Mouse (Mus musculus): ENCODE measurements around the gene Ralgapa1. TPM values are rescaled to one million over a fixed set of nuclear protein-coding genes. Genes with fewer than 3 reads are reported as not detected.
"Not testable (repeated sequence)": the region's sequence is repeated elsewhere in the genome, so short reads cannot be mapped to it uniquely, and the experiment has no call there.

The Ralgapa1 gene
- polyA plus RNA-seq, 1 experiment, result 6.6 TPM

DNA sequence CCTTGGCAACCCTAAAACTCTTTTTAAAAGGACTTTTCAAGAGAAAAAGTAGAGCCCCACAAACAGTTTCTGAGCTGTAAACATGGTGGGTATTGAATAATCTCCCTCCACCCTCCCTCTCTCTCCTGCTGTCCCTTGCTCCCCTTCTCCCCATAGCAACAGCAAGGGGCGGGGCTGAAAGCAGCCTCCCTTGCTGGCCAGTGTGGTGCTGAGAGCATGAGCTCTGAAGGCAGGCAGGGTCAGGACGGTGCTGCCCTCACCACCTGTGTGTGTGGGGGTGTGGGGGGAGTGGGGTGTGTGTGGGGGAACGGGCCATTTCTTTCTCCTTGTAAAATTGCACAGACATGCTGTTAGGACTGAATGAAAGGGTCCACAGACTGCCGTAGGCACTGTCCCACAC, 213.1 kb downstream of the Ralgapa1 start:
- Histone ChIP-seq H3K4me1 (peaks cover 33% of the 10 kb centered on the region), H3K27me3 (replicated peaks) (no peaks in the 10 kb centered on the region), H3K36me3 (replicated peaks; ENCODE audit: low read length) (peaks cover 42% of the 10 kb centered on the region), H3K4me3 (replicated peaks) (no peak overlapping the region), H3K9me3 (no peaks in the 10 kb centered on the region)
- TF ChIP-seq GATA1 (IDR thresholded peaks at IDR 0.05; ENCODE audit: borderline replicate concordance, low read length), result no peak
- TF ChIP-seq FLI1 (IDR thresholded peaks at IDR 0.05; ENCODE audit: low read length), result no peak

DNA sequence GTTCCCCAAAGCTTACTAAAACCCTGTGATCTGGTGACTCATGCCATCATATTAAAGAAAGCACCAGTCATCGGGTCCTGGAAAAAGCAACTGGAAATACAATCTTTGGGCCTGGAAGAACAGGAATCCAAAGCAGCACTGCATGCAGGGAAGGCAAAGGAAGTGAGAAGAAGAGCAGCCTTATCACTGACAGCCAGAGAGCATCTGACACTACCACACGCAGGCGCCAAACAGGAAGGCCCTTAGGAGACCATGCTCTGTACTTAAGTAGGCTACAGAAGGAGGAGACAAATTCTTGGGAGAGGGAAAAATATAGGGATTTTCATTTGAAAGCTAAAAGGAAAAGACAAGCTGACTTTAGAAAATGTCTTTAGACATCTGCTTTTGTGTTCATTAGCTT, 216.6 kb downstream of the Ralgapa1 start:
- TF ChIP-seq GATA1 (IDR thresholded peaks at IDR 0.05; ENCODE audit: borderline replicate concordance, low read length) (no peak), FLI1 (IDR thresholded peaks at IDR 0.05; ENCODE audit: low read length) (no peak)
- H3K27me3 ChIP-seq (replicated peaks), result peaks cover 18% of the 10 kb centered on the region
- no peaks in the 10 kb centered on the region for H3K9me3 ChIP-seq
- peaks cover 33% of the 10 kb centered on the region for H3K36me3 ChIP-seq (replicated peaks; ENCODE audit: low read length)
- H3K4me3 ChIP-seq (replicated peaks), result peak overlapping the region; percentile 67
- peaks cover 51% of the 10 kb centered on the region for H3K4me1 ChIP-seq

DNA sequence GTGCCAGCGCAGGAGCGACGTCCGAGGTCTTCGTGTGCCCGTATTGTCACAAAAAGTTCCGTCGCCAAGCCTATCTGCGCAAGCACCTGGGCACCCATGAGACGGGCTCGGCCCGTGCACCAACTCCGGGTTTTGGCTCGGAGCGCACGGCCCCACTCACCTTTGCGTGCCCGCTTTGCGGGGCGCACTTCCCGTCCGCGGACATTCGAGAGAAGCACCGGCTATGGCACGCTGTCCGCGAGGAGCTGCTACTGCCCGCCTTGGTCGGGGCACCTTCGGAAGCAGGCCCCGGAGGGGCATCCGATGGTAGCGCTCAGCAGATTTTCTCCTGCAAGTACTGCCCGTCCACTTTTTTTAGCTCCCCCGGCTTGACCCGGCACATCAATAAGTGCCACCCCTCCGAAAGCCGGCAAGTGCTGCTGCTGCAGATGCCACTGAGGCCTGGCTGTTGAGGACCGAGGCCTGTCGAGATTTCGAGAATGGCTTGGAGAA, 220.4 kb downstream of the Ralgapa1 start:
- H3K36me3 ChIP-seq (replicated peaks; ENCODE audit: low read length), result peaks cover 25% of the 10 kb centered on the region
- H3K27me3 ChIP-seq (replicated peaks), result peaks cover 47% of the 10 kb centered on the region
- TF ChIP-seq FLI1 (IDR thresholded peaks at IDR 0.05; ENCODE audit: low read length) (no peak), GATA1 (IDR thresholded peaks at IDR 0.05; ENCODE audit: borderline replicate concordance, low read length) (no peak)
- H3K4me1 ChIP-seq, result peaks cover 58% of the 10 kb centered on the region
- H3K9me3 ChIP-seq, result peaks cover 16% of the 10 kb centered on the region
- peak overlapping the region; percentile 88 for H3K4me3 ChIP-seq (replicated peaks)

DNA sequence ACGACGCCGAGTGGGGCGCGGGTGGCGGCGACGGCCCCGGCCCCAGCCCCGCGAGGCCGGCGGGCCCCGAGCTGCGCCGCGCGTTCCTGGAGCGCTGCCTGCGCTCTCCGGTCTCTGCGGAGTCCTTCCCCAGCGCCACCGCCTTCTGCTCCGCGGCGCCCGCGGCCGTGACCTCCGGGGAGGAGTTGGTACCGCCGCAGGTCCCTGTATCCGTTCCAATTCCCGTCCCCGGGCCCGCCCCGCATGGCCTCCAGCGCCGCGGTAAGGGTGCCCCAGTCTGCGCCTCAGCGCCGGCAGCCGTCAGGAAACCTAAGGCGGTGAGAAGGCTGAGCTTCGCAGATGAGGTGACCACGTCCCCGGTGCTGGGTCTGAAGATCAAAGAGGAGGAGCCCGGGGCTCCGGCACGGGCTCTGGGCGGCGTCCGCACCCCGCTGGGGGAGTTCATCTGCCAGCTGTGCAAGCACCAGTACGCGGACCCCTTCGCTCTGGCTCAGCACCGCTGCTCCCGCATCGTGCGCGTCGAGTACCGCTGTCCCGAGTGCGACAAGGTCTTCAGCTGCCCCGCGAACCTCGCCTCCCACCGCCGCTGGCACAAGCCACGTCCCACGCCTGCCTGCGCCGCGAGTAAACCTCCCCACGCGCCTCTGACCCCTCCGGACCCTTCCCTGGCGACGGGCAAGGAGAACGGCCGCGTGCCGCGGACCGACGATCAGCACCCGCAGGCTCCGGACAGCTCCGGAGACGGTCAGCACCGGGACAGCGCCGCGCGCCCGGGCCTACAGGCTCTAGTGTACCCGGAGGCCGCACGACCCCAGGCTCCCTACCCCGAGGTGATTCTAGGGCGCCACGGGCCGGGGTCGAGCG, 221.1 kb downstream of the Ralgapa1 start:
- peak overlapping the region; percentile 88 for H3K4me3 ChIP-seq (replicated peaks)
- peaks cover 48% of the 10 kb centered on the region for H3K27me3 ChIP-seq (replicated peaks)
- H3K9me3 ChIP-seq, result peaks cover 17% of the 10 kb centered on the region
- peaks cover 51% of the 10 kb centered on the region for H3K4me1 ChIP-seq
- H3K36me3 ChIP-seq (replicated peaks; ENCODE audit: low read length), result peaks cover 19% of the 10 kb centered on the region
- TF ChIP-seq FLI1 (IDR thresholded peaks at IDR 0.05; ENCODE audit: low read length) (no peak), GATA1 (IDR thresholded peaks at IDR 0.05; ENCODE audit: borderline replicate concordance, low read length) (no peak)

DNA sequence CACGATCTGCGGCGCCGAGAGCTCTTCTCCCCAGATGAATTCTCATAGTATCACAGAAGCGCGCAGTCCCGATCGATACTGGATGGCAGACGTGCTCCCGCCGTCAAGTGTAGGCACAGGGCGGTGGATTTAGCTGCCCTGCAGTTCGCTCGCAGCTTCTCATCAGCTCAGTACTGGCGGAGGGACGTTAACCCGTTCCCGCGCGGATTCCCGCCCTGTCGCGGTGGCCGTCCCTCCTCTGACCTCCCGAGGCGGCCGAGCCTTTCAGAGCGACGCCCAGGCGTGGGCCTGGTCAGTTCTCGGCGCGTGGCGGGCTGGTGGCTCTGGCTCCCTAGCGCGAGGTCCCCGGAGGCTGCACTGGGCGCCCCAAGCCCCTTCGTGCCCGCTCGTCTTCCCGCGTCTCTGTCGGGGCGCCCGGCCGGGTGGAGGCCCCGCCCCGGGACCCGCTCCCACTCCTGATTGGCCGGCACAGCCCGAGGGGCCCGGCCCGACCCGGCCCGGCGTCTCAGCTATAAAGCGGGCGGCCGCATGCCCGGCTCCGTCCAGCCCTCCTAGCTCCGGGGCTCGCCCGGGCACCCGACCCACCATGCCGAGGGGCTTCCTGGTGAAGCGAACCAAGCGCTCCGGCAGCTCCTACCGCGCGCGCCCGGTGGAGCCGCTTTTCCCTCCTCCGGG, 221.9 kb downstream of the Ralgapa1 start, which contains the start of gene Insm2:
Insm2 (plus strand) TSS at position 541 of the 675 bp plus-strand sequence.
- H3K9me3 ChIP-seq, result peaks cover 17% of the 10 kb centered on the region
- TF ChIP-seq GATA1 (IDR thresholded peaks at IDR 0.05; ENCODE audit: borderline replicate concordance, low read length), result no peak
- no peak for TF ChIP-seq FLI1 (IDR thresholded peaks at IDR 0.05; ENCODE audit: low read length)
- peak within 1 kb of the TSS; percentile 88 for H3K4me3 ChIP-seq (replicated peaks)
- peaks cover 43% of the 10 kb centered on the region for H3K4me1 ChIP-seq
- peaks cover 51% of the 10 kb centered on the region for H3K27me3 ChIP-seq (replicated peaks)
- peaks cover 17% of the 10 kb centered on the region for H3K36me3 ChIP-seq (replicated peaks; ENCODE audit: low read length)

DNA sequence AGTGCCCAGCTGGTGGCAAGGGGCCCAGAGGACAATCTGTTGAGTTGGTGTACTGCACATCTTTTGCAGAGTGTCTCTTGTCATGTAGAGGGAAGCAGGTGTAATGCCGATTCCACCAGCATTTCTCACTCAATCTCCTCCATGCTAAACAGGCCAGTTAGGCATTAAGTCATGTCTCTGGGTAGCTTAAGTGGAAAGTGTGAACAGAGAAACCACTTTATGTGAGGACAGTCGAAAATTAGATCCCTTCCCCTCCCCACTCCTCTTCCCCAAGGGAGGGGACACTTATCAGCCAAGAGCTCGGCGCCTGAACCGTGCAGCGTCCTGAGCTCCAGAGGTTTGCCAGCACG, 222.5 kb downstream of the Ralgapa1 start:
- H3K27me3 ChIP-seq (replicated peaks), result peaks cover 53% of the 10 kb centered on the region
- peaks cover 17% of the 10 kb centered on the region for H3K9me3 ChIP-seq
- H3K4me3 ChIP-seq (replicated peaks), result peak overlapping the region; percentile 88
- H3K36me3 ChIP-seq (replicated peaks; ENCODE audit: low read length), result peaks cover 12% of the 10 kb centered on the region
- TF ChIP-seq GATA1 (IDR thresholded peaks at IDR 0.05; ENCODE audit: borderline replicate concordance, low read length) (no peak), FLI1 (IDR thresholded peaks at IDR 0.05; ENCODE audit: low read length) (no peak)
- H3K4me1 ChIP-seq, result peaks cover 38% of the 10 kb centered on the region

DNA sequence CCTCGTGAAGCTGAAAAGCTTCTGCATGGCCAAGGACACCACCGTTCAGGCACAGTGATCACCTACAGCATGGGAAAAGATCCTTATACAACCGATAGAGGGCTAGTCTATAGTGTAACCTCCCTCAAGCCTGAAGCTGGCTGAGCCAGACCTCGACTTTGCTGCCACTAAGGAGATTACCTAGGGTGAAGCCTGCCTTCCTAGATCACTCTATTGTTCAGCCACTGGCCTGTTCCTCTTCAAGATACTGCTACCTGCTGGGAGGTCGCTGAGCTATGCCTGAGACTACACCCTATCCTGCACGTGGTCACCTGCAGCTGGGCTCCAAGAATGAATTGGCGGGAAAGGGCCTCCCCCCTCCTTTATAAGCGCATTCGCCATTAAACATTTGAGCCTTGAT, 234.0 kb downstream of the Ralgapa1 start:
- not testable (repeated sequence) for H3K9me3 ChIP-seq; H3K4me3 ChIP-seq (replicated peaks); H3K36me3 ChIP-seq (replicated peaks; ENCODE audit: low read length); H3K4me1 ChIP-seq
- H3K27me3 ChIP-seq (replicated peaks), result peaks cover 11% of the 10 kb centered on the region

DNA sequence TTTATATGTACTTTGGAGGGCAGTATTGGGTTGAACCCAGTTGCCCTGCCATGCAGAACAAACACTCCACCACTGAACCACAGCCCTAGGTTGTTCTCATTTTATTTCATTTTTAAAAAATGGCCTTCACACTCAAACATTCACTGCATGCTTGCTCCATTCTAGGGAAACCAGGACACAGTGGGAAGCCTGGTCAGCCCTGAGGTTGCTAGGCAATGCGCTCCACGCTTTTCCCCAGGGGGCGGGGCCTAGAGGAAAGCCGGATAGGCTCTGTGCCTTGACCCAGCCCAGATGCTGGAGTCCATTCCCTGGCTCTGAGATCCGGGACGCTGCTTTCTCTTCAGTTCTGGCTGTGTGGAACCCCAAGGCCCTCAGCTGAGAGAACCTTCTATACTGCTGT, 247.2 kb downstream of the Ralgapa1 start:
- Histone ChIP-seq H3K4me1 (peaks cover 13% of the 10 kb centered on the region), H3K27me3 (replicated peaks) (peaks cover 9% of the 10 kb centered on the region), H3K4me3 (replicated peaks) (no peak overlapping the region), H3K9me3 (peaks cover 17% of the 10 kb centered on the region), H3K36me3 (replicated peaks; ENCODE audit: low read length) (no peaks in the 10 kb centered on the region)
- TF ChIP-seq FLI1 (IDR thresholded peaks at IDR 0.05; ENCODE audit: low read length) (no peak), GATA1 (IDR thresholded peaks at IDR 0.05; ENCODE audit: borderline replicate concordance, low read length) (no peak)

DNA sequence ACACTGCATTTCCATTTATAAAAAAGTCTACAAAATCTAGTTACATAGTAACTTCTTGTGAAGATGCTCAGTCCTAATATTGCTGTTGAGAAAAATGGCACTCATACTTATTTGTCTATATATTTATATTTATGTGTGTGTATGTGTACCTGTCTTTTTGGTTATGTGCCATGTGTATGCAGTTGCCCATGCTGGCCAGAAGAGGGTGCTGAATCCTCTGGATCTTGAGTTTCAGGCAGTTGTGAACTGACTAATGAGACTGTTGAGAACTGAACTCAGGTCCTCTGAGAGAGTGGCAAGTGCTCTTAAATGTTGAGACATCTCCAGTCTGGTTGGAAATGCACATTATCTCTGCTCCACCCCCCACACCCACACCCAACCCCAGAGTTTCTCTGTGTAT, 247.9 kb downstream of the Ralgapa1 start:
- H3K36me3 ChIP-seq (replicated peaks; ENCODE audit: low read length), result no peaks in the 10 kb centered on the region
- peaks cover 17% of the 10 kb centered on the region for H3K4me1 ChIP-seq
- TF ChIP-seq FLI1 (IDR thresholded peaks at IDR 0.05; ENCODE audit: low read length) (no peak), GATA1 (IDR thresholded peaks at IDR 0.05; ENCODE audit: borderline replicate concordance, low read length) (no peak)
- no peak overlapping the region for H3K4me3 ChIP-seq (replicated peaks)
- H3K9me3 ChIP-seq, result peaks cover 17% of the 10 kb centered on the region
- H3K27me3 ChIP-seq (replicated peaks), result peaks cover 13% of the 10 kb centered on the region

DNA sequence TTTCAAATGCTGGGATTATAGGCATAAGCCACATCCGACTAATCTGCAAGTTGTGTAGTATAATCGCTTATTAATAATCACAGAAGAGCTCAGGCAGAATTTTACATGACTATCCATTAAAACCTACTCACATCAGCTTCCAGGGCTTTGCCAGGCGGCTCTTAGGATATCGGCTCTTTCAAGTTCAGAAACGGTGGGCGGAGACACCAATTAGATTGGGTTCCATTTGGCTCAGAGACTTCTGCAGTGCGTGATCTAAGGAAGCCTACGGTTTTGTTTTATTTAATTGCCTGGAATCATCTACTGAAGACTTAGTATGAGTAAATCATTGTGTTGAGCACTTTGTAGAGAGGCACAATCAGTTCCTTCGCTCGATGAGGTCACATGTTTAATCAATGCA, 249.3 kb downstream of the Ralgapa1 start:
- Histone ChIP-seq H3K36me3 (replicated peaks; ENCODE audit: low read length) (no peaks in the 10 kb centered on the region), H3K9me3 (peaks cover 17% of the 10 kb centered on the region), H3K27me3 (replicated peaks) (peaks cover 13% of the 10 kb centered on the region), H3K4me3 (replicated peaks) (no peak overlapping the region), H3K4me1 (peaks cover 17% of the 10 kb centered on the region)
- TF ChIP-seq GATA1 (IDR thresholded peaks at IDR 0.05; ENCODE audit: borderline replicate concordance, low read length) (no peak), FLI1 (IDR thresholded peaks at IDR 0.05; ENCODE audit: low read length) (no peak)

Measured in megakaryocyte, embryonic 14.5 days (primary cell).